Mouse (Mus musculus): ENCODE measurements around the gene Ppp1r15a. TPM values are rescaled to one million over a fixed set of nuclear protein-coding genes. Genes with fewer than 3 reads are reported as not detected.

Ppp1r15a gene
- polyA plus RNA-seq, 1 experiment from 2014 or later, result 22.9 TPM

DNA sequence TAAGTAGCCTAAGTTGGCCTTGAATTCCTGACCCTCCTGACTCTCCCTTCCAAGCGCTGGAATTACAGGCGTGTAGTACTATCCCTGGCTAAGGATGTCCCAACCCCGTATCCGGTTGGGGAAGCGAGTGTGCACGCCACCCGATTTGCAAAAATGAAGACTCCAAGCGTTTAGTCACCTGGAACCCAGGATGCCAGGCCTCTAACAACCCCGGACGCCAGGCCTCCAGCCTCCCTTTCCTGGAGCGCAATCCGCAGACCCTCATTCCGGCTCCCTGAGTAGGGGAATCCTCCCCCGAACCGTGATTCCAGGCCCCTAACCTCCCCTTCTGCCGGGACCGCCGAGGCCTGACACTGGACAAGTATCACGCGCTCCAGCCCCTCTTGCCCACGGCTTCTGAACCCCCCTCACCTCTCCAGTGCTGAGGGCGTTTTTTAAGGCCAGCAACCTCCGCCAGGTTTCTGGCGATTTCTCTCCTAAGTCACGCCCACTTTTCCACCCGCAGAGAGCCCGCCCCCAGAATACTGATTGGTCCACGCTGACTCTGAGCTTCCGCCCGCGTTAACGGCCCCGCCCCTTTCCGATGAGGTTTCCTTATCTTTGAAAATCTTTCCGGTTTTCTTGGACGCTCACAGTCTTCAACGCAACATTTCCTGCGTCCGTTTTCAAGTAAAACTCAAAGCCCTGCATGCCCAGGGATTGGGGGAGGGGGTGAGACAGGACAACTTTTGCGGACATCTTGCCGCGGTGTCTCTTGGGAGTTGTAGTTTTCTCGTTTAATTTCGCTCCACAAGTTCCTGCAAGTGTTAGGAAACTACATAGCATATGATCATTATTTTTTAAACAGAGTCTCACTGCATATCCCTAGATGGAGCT is 15.9 kb downstream of the Ppp1r15a start, which contains the start of gene Nucb1:
Nucb1 (minus strand) TSS at position 495 of the 876 bp plus-strand sequence.
- peak within 1 kb of the TSS; percentile 85 for H3K9ac ChIP-seq
- H3K9me3 ChIP-seq, result no peaks in the 10 kb centered on the region
- peaks cover 18% of the 10 kb centered on the region for H3K4me1 ChIP-seq
- peaks cover 30% of the 10 kb centered on the region for H3K36me3 ChIP-seq
- no peaks in the 10 kb centered on the region for H3K27me3 ChIP-seq
- peak; percentile 89 for ATAC-seq (ENCODE audit: insufficient number of reproducible peaks, insufficient read depth, low FRiP score, low TSS enrichment, low read depth)
- peak within 1 kb of the TSS; percentile 79 for H3K4me3 ChIP-seq
- H3K4me2 ChIP-seq, result peak within 1 kb of the TSS; percentile 99
- WGBS, result under 1% methylated on average over 44 of the region's 44 CpGs
- H3K27ac ChIP-seq, result peak within 1 kb of the TSS; percentile 94

DNA sequence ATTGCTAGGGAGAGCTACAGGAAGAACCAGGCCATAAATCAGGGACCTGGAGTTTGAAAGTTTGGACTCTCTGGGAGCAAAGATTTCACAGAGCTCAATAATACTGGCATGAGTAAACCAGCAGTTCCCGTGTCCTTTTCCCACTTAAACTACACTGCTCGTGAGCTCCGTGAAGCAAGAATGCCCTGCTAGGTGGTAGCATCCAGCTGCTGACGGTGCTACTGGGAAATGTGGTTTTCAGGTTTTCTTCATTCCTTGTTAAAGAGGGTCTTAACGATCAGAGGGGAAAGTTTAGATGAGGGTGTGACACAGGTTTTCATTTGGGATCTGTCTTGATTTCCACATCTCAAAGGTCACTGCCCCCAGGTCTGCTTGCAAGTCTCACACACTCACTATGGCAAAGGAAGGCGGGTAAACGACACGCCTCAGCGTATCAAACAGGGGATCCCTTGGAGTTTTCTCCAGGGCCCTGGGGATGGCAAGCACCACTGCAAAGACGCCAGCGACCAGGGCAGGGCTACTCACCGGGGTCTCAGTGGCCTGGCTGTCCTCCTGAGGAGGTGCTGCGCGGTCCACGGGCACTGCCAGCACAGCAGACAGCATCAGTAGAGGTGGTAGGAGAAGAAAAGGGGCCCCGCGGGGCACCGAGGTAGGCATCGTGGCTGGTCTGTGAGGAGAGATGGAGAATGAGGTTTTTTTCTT is 16.7 kb downstream of the Ppp1r15a start:
- no peaks in the 10 kb centered on the region for H3K9me3 ChIP-seq
- ATAC-seq (ENCODE audit: insufficient number of reproducible peaks, insufficient read depth, low FRiP score, low TSS enrichment, low read depth), result no peak
- H3K27ac ChIP-seq, result peak overlapping the region; percentile 94
- peaks cover 15% of the 10 kb centered on the region for H3K4me1 ChIP-seq
- H3K36me3 ChIP-seq, result peaks cover 36% of the 10 kb centered on the region
- H3K27me3 ChIP-seq, result no peaks in the 10 kb centered on the region
- peak overlapping the region; percentile 99 for H3K4me2 ChIP-seq
- WGBS, result 34% methylated on average over 19 of the region's 19 CpGs
- peak overlapping the region; percentile 79 for H3K4me3 ChIP-seq
- H3K9ac ChIP-seq, result peak overlapping the region; percentile 85

DNA sequence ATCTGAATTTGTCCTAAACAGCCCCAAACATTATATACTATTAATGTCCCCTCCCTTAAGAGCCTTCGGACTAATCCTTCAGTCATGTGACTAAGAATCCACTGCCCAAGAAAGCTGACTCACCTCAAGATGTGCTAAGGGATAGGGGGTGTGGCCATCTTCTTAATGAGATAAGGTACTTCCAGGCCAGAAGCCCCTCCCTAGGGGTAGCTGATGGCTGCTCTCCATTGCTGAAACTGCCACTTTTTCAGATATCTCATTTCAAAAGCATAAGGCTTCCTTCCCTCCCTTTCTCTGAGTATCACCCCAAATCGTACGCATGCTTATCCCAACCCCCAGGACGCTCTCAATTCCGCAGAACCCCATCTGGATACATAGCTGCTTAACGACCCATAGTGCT is 17.5 kb downstream of the Ppp1r15a start:
- H3K27ac ChIP-seq, result no peak overlapping the region
- no peaks in the 10 kb centered on the region for H3K27me3 ChIP-seq
- H3K36me3 ChIP-seq, result peaks cover 36% of the 10 kb centered on the region
- H3K9me3 ChIP-seq, result no peaks in the 10 kb centered on the region
- H3K9ac ChIP-seq, result peak overlapping the region; percentile 85; the same call in 1 of the 2 replicates
- H3K4me1 ChIP-seq, result peaks cover 15% of the 10 kb centered on the region
- peak overlapping the region; percentile 99 for H3K4me2 ChIP-seq
- H3K4me3 ChIP-seq, result peak overlapping the region; percentile 79
- 81% methylated on average over 6 of the region's 6 CpGs for WGBS
- ATAC-seq (ENCODE audit: insufficient number of reproducible peaks, insufficient read depth, low FRiP score, low TSS enrichment, low read depth), result no peak

DNA sequence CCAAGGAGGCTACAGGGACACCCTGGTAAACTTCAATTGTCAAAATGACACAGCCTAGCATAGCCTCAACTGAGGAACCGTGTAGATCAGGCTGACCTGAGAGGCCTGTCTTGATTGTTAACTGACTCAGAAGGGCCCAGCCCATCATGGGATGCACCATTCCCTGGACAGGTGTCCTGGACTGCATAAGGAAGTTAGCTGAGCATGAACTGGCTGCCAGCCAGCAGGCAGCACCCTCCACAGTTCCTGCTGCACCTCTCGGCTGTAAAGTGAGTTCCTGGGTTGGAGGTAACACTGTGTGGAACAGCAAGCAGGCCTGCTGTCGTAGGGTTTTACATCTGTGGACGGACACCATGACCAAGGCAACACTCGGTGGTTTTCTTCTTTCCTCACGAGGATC is 18.5 kb downstream of the Ppp1r15a start:
- H3K9me3 ChIP-seq, result no peaks in the 10 kb centered on the region
- no peak for ATAC-seq (ENCODE audit: insufficient number of reproducible peaks, insufficient read depth, low FRiP score, low TSS enrichment, low read depth)
- H3K36me3 ChIP-seq, result peaks cover 46% of the 10 kb centered on the region
- H3K4me3 ChIP-seq, result no peak overlapping the region
- H3K9ac ChIP-seq, result no peak overlapping the region
- 88% methylated on average over 6 of the region's 6 CpGs for WGBS
- no peaks in the 10 kb centered on the region for H3K27me3 ChIP-seq
- no peak overlapping the region for H3K27ac ChIP-seq
- no peak overlapping the region for H3K4me2 ChIP-seq
- peaks cover 15% of the 10 kb centered on the region for H3K4me1 ChIP-seq

DNA sequence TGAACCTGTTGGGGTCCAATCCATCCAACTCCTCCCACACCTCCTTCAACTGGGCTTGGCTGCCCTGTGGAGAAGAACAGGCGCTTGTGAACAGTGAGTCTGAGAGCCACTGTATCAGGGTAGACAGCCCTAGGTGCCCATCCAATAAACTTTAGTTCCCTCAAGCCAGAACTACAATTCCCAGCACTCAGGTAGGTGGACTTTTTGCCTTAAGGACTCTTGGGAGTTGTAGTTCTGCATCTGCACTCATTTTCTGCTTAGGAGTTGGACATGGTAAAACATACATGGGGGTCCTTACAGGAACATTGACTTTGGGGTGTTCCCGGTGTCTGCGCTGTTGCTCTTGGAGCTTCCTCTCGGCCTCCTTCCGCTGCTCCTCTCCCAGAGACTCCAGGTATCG is 27.6 kb downstream of the Ppp1r15a start:
- Histone ChIP-seq H3K27me3 (no peaks in the 10 kb centered on the region), H3K4me3 (no peak overlapping the region), H3K9ac (no peak overlapping the region), H3K9me3 (no peaks in the 10 kb centered on the region), H3K4me2 (no peak overlapping the region), H3K36me3 (peaks cover 98% of the 10 kb centered on the region), H3K4me1 (no peaks in the 10 kb centered on the region), H3K27ac (no peak overlapping the region)
- no peak for ATAC-seq (ENCODE audit: insufficient number of reproducible peaks, insufficient read depth, low FRiP score, low TSS enrichment, low read depth)
- WGBS, result 94% methylated on average over 6 of the region's 6 CpGs

DNA sequence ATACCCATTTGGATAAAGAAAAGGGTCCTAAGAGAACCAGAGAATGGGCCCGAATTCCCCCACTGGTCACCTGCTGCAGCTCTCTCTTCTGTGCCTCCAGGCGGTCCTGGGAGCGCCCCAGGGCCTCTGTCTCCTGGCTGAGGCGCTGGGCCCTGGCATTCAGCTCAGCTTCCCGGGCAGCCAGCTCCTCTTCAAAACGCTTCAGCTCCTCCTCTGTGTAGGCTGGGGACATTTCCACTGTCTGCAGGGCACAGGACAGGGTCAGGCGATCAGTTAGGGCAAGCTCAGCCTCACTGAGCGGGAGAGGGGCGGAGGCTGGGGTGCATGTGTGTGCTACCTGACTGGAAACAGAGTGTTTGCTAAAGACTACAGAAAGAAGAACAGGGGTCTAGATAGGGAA is 31.5 kb downstream of the Ppp1r15a start:
- Histone ChIP-seq H3K27me3 (no peaks in the 10 kb centered on the region), H3K36me3 (peaks cover 78% of the 10 kb centered on the region), H3K4me1 (peaks cover 12% of the 10 kb centered on the region), H3K27ac (no peak overlapping the region), H3K4me2 (no peak overlapping the region), H3K4me3 (no peak overlapping the region), H3K9me3 (no peaks in the 10 kb centered on the region), H3K9ac (0 out of 2 replicates have a peak overlapping the region, but pooled peaks have one; percentile 32)
- no peak for ATAC-seq (ENCODE audit: insufficient number of reproducible peaks, insufficient read depth, low FRiP score, low TSS enrichment, low read depth)
- whole genome bisulfite sequencing, result 82% methylated on average over 9 of the region's 9 CpGs

DNA sequence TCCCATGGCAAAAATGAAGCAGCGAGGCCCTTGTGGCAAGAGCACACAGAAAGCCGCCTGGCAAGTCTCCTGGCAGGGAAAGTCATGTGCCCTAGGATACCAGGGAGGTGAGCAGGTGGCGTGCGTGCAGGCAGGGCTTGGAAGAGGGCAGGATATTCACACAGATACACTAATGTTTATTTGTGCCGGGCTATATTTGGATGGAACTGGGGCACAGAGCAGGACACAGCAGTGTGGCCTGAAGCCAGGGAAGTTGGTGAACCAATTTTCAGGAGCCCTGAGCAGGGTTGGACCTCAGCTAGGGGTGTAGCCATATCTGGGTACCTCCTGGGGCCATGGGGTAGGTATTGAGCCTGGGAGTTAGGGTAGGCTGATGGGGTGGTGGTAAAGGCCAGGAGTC is 33.1 kb downstream of the Ppp1r15a start:
- peaks cover 24% of the 10 kb centered on the region for H3K4me1 ChIP-seq
- H3K9me3 ChIP-seq, result no peaks in the 10 kb centered on the region
- ATAC-seq (ENCODE audit: insufficient number of reproducible peaks, insufficient read depth, low FRiP score, low TSS enrichment, low read depth), result no peak
- H3K9ac ChIP-seq, result no peak overlapping the region
- no peak overlapping the region for H3K4me2 ChIP-seq
- no peaks in the 10 kb centered on the region for H3K27me3 ChIP-seq
- H3K27ac ChIP-seq, result no peak overlapping the region
- no peak overlapping the region for H3K4me3 ChIP-seq
- H3K36me3 ChIP-seq, result peaks cover 62% of the 10 kb centered on the region
- WGBS, result 95% methylated on average over 5 of the region's 5 CpGs

DNA sequence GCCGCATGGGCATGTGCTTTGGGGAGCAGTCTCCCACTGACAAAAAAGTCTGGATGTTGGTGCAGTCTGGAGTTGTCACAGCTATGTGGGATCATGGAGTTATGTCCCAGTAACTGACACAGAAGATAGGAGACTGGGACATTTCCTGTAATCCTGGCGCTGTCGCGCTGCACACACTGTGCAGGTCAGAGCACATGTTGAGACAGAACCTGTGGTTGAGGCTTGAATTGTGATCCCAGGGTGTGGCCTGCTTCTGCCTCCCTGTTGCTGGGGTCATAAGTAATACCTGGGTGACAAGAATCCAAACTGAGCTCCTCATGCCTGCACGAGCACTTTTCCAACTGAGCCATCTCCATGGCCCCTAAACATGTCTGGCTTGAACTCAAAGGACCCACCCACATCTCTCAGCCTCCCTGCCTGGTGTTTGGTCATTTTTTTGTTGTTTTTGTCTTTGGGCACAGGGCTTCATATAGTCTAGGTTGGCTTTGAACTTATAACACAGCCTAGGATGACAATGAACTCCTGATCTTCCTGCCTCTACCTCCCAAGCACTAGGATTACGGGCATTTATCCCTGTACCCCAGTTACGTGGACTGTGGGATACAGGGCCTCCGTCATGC is 33.7 kb downstream of the Ppp1r15a start:
- peaks cover 56% of the 10 kb centered on the region for H3K36me3 ChIP-seq

DNA sequence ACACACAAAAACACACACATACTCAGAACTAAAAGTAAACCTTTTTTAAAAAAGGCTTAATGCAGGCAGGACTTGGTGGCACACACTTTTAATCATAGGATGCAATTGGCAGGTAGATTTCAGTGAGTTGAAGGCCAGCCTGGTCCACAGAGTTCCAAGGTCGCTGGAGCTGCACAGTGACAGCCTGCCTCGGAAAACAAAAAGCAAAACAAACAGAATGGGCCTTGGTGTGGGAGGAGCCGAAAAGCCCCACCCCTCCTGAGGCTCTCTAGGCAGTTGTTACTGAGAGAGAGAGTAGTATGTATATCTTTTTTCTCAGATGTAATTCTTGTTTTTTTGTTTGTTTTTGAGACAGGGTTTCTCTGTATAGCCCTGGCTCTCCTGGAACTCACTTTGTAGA is 34.8 kb downstream of the Ppp1r15a start:
- no peak overlapping the region for H3K4me3 ChIP-seq
- H3K9me3 ChIP-seq, result no peaks in the 10 kb centered on the region
- H3K27ac ChIP-seq, result peak overlapping the region; percentile 48; the same call in 1 of the 2 replicates
- ATAC-seq (ENCODE audit: insufficient number of reproducible peaks, insufficient read depth, low FRiP score, low TSS enrichment, low read depth), result no peak
- H3K36me3 ChIP-seq, result peaks cover 46% of the 10 kb centered on the region
- WGBS, result 24% methylated on average over 3 of the region's 3 CpGs
- H3K9ac ChIP-seq, result no peak overlapping the region
- H3K27me3 ChIP-seq, result no peaks in the 10 kb centered on the region
- peak overlapping the region; percentile 41 for H3K4me2 ChIP-seq
- H3K4me1 ChIP-seq, result peaks cover 27% of the 10 kb centered on the region

More for the DNA sequence above, 33.7 kb downstream of the Ppp1r15a start:
- H3K9ac ChIP-seq, result no peak overlapping the region
- ATAC-seq (ENCODE audit: insufficient number of reproducible peaks, insufficient read depth, low FRiP score, low TSS enrichment, low read depth), result no peak
- peaks cover 27% of the 10 kb centered on the region for H3K4me1 ChIP-seq
- 93% methylated on average over 8 of the region's 8 CpGs for WGBS
- H3K27ac ChIP-seq, result no peak overlapping the region
- no peaks in the 10 kb centered on the region for H3K9me3 ChIP-seq
- no peaks in the 10 kb centered on the region for H3K27me3 ChIP-seq
- no peak overlapping the region for H3K4me2 ChIP-seq
- H3K4me3 ChIP-seq, result no peak overlapping the region

DNA sequence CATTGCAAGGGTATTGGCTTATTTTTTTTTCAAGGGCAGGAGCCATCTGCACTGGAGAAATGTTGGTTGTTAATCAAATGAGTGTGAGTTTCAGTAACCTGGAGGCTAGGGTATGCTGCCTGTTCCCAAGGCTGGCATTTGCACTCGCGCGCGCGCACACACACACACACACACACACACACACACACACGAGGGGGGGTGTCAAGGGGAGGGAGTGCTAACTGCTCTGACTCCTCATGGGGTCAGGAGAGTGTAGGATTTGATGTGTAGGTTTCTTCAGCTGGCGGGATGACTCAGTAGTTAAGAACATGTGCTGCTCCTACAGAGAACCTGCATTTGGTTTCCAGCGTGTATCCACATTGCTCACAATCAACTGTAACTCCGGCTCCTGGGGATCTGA is 35.2 kb downstream of the Ppp1r15a start:
- no peak overlapping the region for H3K9ac ChIP-seq
- WGBS, result 44% methylated on average over 9 of the region's 9 CpGs
- H3K4me1 ChIP-seq, result peaks cover 27% of the 10 kb centered on the region
- no peak overlapping the region for H3K4me3 ChIP-seq
- no peaks in the 10 kb centered on the region for H3K27me3 ChIP-seq
- peak overlapping the region; percentile 41 for H3K4me2 ChIP-seq
- H3K36me3 ChIP-seq, result peaks cover 41% of the 10 kb centered on the region
- no peak for ATAC-seq (ENCODE audit: insufficient number of reproducible peaks, insufficient read depth, low FRiP score, low TSS enrichment, low read depth)
- no peaks in the 10 kb centered on the region for H3K9me3 ChIP-seq
- H3K27ac ChIP-seq, result peak overlapping the region; percentile 48; the same call in 1 of the 2 replicates

DNA sequence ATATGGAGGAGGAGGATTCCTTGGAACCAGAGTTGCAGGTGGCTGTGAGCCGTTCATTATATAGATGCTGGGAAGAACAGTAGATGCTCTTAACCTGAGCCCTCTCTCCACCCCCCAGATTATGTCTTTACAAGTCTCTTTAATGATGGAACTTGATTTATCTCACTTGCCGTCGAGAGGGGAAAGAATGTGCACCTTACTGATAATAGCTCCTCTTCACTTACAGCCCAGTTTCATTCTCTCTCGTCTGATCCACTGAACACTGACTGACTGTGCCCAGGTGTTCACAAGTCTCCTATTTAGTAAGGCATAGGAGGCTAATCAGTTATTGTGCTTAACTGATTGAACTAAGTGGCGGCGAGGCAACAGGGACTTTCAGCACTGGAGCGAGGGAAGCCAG is 36.5 kb downstream of the Ppp1r15a start:
- 79% methylated on average over 7 of the region's 7 CpGs for WGBS
- no peak overlapping the region for H3K9ac ChIP-seq

More for the DNA sequence above, 36.5 kb downstream of the Ppp1r15a start:
- Histone ChIP-seq H3K9me3 (no peaks in the 10 kb centered on the region), H3K4me1 (peaks cover 27% of the 10 kb centered on the region), H3K27ac (no peak overlapping the region), H3K4me2 (no peak overlapping the region), H3K27me3 (no peaks in the 10 kb centered on the region), H3K36me3 (peaks cover 29% of the 10 kb centered on the region), H3K4me3 (no peak overlapping the region)
- no peak for ATAC-seq (ENCODE audit: insufficient number of reproducible peaks, insufficient read depth, low FRiP score, low TSS enrichment, low read depth)

Data from embryonic facial prominence, embryonic 13.5 days (tissue).